Mouse (Mus musculus): Measurements from ENCODE around the gene Olfr649. TPM values are rescaled to one million over a fixed set of nuclear protein-coding genes. Genes with fewer than 3 reads are reported as not detected.

Gene Olfr649
- total RNA-seq (2014; fragmentation: Nextera tagmentation) (not detected in 2 replicates), total RNA-seq (2017) (not detected in 2 replicates)

GRCm38 (mm10) chr7:104195885-104196284, at the start of gene Olfr649:
Gene Olfr649 (minus strand): TSS chr7:104195985.
- ATAC-seq (replicated peaks; ENCODE audit: low FRiP score, low TSS enrichment, poor library complexity, severe bottlenecking): no peak

- ATAC-seq (replicated peaks; ENCODE audit: low FRiP score, low TSS enrichment, poor library complexity, severe bottlenecking): peak; percentile 99
Measured at GRCm38 (mm10) chr7:104244287-104245181, 48.7 kb upstream of the Olfr649 start, which contains the start of gene Trim34a. Gene Trim34a (plus strand): TSS chr7:104244457.

GRCm38 (mm10) chr7:104243616-104244015, 47.8 kb upstream of the Olfr649 start:
- ATAC-seq (replicated peaks; ENCODE audit: low FRiP score, low TSS enrichment, poor library complexity, severe bottlenecking): no peak

- no peak for ATAC-seq (replicated peaks; ENCODE audit: low FRiP score, low TSS enrichment, poor library complexity, severe bottlenecking)
Measured at GRCm38 (mm10) chr7:104240857-104241256, 45.1 kb upstream of the Olfr649 start.

- ATAC-seq (replicated peaks; ENCODE audit: low FRiP score, low TSS enrichment, poor library complexity, severe bottlenecking): peak; percentile 91
Measured at GRCm38 (mm10) chr7:104231203-104231602, 35.4 kb upstream of the Olfr649 start.

GRCm38 (mm10) chr7:104218701-104219569, 23.1 kb upstream of the Olfr649 start, which contains the start of gene Trim6:
Gene Trim6 (plus strand): TSS chr7:104218793.
- peak; percentile 86 for ATAC-seq (replicated peaks; ENCODE audit: low FRiP score, low TSS enrichment, poor library complexity, severe bottlenecking)

- no peak; the same call in 1 of the 2 replicates for ATAC-seq (replicated peaks; ENCODE audit: low FRiP score, low TSS enrichment, poor library complexity, severe bottlenecking)
Measured at GRCm38 (mm10) chr7:104217881-104218280, 22.1 kb upstream of the Olfr649 start.

- ATAC-seq (replicated peaks; ENCODE audit: low FRiP score, low TSS enrichment, poor library complexity, severe bottlenecking): no peak
Measured at GRCm38 (mm10) chr7:104216011-104216535, 20.3 kb upstream of the Olfr649 start.

- 0 out of 2 replicates have a peak, but pooled peaks have one; percentile 18 for ATAC-seq (replicated peaks; ENCODE audit: low FRiP score, low TSS enrichment, poor library complexity, severe bottlenecking)
Measured at GRCm38 (mm10) chr7:104206197-104206596, 10.4 kb upstream of the Olfr649 start.

GRCm38 (mm10) chr7:104199822-104200221, 4.0 kb upstream of the Olfr649 start:
- peak; percentile 96 for ATAC-seq (replicated peaks; ENCODE audit: low FRiP score, low TSS enrichment, poor library complexity, severe bottlenecking)

- ATAC-seq (replicated peaks; ENCODE audit: low FRiP score, low TSS enrichment, poor library complexity, severe bottlenecking): no peak; the same call in 1 of the 2 replicates
Measured at GRCm38 (mm10) chr7:104191275-104191674, 4.5 kb downstream of the Olfr649 start.

GRCm38 (mm10) chr7:104183292-104183691, 12.5 kb downstream of the Olfr649 start, which contains the start of gene Olfr648:
Gene Olfr648 (minus strand): TSS chr7:104183392.
- ATAC-seq (replicated peaks; ENCODE audit: low FRiP score, low TSS enrichment, poor library complexity, severe bottlenecking): no peak

- no peak for ATAC-seq (replicated peaks; ENCODE audit: low FRiP score, low TSS enrichment, poor library complexity, severe bottlenecking)
Measured at GRCm38 (mm10) chr7:104179074-104179473, 16.7 kb downstream of the Olfr649 start.

GRCm38 (mm10) chr7:104178422-104179054, 17.2 kb downstream of the Olfr649 start:
- ATAC-seq (replicated peaks; ENCODE audit: low FRiP score, low TSS enrichment, poor library complexity, severe bottlenecking): no peak

- ATAC-seq (replicated peaks; ENCODE audit: low FRiP score, low TSS enrichment, poor library complexity, severe bottlenecking): no peak
Measured at GRCm38 (mm10) chr7:104175085-104175484, 20.7 kb downstream of the Olfr649 start.

- ATAC-seq (replicated peaks; ENCODE audit: low FRiP score, low TSS enrichment, poor library complexity, severe bottlenecking): peak; percentile 63
Measured at GRCm38 (mm10) chr7:104169634-104170204, 26.1 kb downstream of the Olfr649 start.

- peak; percentile 55 for ATAC-seq (replicated peaks; ENCODE audit: low FRiP score, low TSS enrichment, poor library complexity, severe bottlenecking)
Measured at GRCm38 (mm10) chr7:104167105-104167504, 28.7 kb downstream of the Olfr649 start.

- no peak for ATAC-seq (replicated peaks; ENCODE audit: low FRiP score, low TSS enrichment, poor library complexity, severe bottlenecking)
Measured at GRCm38 (mm10) chr7:104150456-104150855, 45.3 kb downstream of the Olfr649 start, which contains the start of gene Ubqlnl. Gene Ubqlnl (minus strand): TSS chr7:104150556.

GRCm38 (mm10) chr7:104143179-104143578, 52.6 kb downstream of the Olfr649 start, which contains the start of gene Ubqln3:
Gene Ubqln3 (minus strand): TSS chr7:104143279.
- no peak for ATAC-seq (replicated peaks; ENCODE audit: low FRiP score, low TSS enrichment, poor library complexity, severe bottlenecking)
